1 mouse cellular context compared by ENCODE assay signal in the genomic region with DNA sequence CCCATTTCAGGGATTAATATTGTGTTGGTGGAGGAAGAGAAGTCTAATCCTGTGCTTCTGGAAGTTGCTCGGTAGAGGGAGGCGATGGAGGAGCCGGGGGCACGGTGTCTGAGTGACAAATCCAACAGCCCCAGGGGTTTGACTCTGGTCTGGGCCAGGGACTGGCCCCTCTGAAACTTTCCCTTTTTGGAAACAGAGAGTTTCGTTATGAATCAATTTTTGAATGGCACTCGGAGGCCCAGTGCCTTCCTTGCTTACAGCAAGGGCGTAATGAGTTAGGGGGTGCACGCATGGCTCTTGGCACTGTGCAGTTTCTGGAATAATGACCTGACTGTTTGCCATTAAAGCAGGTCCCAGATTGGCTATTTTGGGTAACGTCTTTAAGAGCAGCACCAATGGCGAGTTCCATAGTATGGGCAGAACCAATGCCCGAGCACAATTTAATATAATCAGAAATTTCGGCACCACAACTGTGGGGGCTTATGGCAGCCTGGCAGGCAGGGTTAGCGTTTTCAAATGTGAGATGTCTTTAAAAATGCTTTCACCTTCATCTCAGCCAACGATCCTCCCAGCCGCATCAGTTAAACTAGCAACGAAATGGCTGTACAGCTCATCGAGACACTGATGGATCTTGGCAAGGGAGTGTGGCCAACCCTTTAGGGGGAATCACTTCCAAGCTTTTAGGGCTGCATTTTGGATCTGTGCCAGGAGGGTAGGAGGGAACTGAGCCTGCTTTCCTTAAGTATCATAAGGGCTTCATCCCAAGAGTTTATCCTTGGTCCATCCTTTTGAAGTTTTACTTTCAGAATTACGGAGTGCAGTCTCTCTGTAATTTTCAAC.
TF ChIP-seq lines count a peak whose summit lies in the region.

No protein-coding gene starts in this region.

TF ChIP-seq in CH12.LX, 34 proteins besides CTCF, POLR2A, EP300 and RAD21:
- no peak; the same call in 1 of the 2 replicates for TF ChIP-seq MAX (IDR thresholded peaks at IDR 0.05; ENCODE audit: low read length)
- TF ChIP-seq ELF1 (IDR thresholded peaks at IDR 0.05; ENCODE audit: low read depth, low read length): no peak
- peak; percentile 40; the same call in 1 of the 2 replicates for TF ChIP-seq MXI1 (IDR thresholded peaks at IDR 0.05; ENCODE audit: low read depth, low read length)
- TF ChIP-seq RCOR1 (conservative IDR thresholded peaks at IDR 0.05; ENCODE audit: low read depth, low read length): peak; percentile 94
- no peak for TF ChIP-seq USF1 (IDR thresholded peaks at IDR 0.05; ENCODE audit: low read depth, low read length)
- TF ChIP-seq IRF4 (IDR thresholded peaks at IDR 0.05; ENCODE audit: low read depth, low read length): peak; percentile 100
- TF ChIP-seq PAX5 (IDR thresholded peaks at IDR 0.05; ENCODE audit: low read length): no peak
- no peak for TF ChIP-seq USF2 (conservative IDR thresholded peaks at IDR 0.05; ENCODE audit: low read depth, low read length)
- TF ChIP-seq BHLHE40 (IDR thresholded peaks at IDR 0.05; ENCODE audit: low read depth, low read length): peak; percentile 94
- peak; percentile 95 for TF ChIP-seq JUND (conservative IDR thresholded peaks at IDR 0.05; ENCODE audit: low read depth, low read length)
- TF ChIP-seq SIN3A (IDR thresholded peaks at IDR 0.05; ENCODE audit: low read length): no peak; the same call in 1 of the 2 replicates
- TF ChIP-seq NELFE (IDR thresholded peaks at IDR 0.05; ENCODE audit: low read depth, low read length): no peak
- peak; percentile 20; the same call in 1 of the 2 replicates for TF ChIP-seq SMC3 (IDR thresholded peaks at IDR 0.05; ENCODE audit: low read depth, low read length)
- TF ChIP-seq JUN (IDR thresholded peaks at IDR 0.05; ENCODE audit: insufficient read depth, low read depth, low read length): peak; percentile 92
- TF ChIP-seq MAZ (IDR thresholded peaks at IDR 0.05; ENCODE audit: low read depth, low read length): peak; percentile 84
- TF ChIP-seq NRF1 (IDR thresholded peaks at IDR 0.05; ENCODE audit: low read depth, low read length): 0 out of 2 replicates have a peak, but pooled peaks have one; percentile 18
- peak; percentile 40; the same call in 1 of the 2 replicates for TF ChIP-seq MYC (IDR thresholded peaks at IDR 0.05; ENCODE audit: low read depth, low read length)
- TF ChIP-seq MAFK (IDR thresholded peaks at IDR 0.05; ENCODE audit: insufficient replicate concordance, low read length): peak; percentile 67; the same call in 1 of the 2 replicates
- peak; percentile 87 for TF ChIP-seq ETS1 (conservative IDR thresholded peaks at IDR 0.05; ENCODE audit: low read depth, low read length)
- peak; percentile 82 for TF ChIP-seq TCF12 (IDR thresholded peaks at IDR 0.05; ENCODE audit: low read depth, low read length)
- no peak for TF ChIP-seq GABPA (IDR thresholded peaks at IDR 0.05; ENCODE audit: insufficient replicate concordance, low read depth, low read length)
- TF ChIP-seq CHD2 (IDR thresholded peaks at IDR 0.05; ENCODE audit: low read length): peak; percentile 84
- peak; percentile 100 for TF ChIP-seq MEF2A (IDR thresholded peaks at IDR 0.05; ENCODE audit: borderline replicate concordance, low read depth, low read length)
